Mouse (Mus musculus) gastrocnemius, adult 18-20 months (tissue): ENCODE results near the gene Rtp3. TPM values are rescaled to one million over a fixed set of nuclear protein-coding genes. Genes with fewer than 3 reads are reported as not detected.
A peak's percentile ranks its signal among the peaks of the same experiment; 100 is the strongest.

Source experiments
- DNase-seq: peaks from one replicate; pipeline ENCODE4 v3.0.0; 2021; ENCODE audit warnings: low spot score
- long read RNA-seq, 2 experiments: library from polyadenylated mRNA; stranded (forward); transcript quantifications; one replicate each; pipeline ENCODE4 v2.0.0; 2021
- total RNA-seq, 2 experiments: library from RNA; stranded (reverse); gene quantifications; 2 replicates each; pipeline ENCODE4 v1.2.3; 2021

The Rtp3 gene
- 1 to 10 TPM in 1 of 2 experiments, under 1 TPM in 1; 0.94 to 2.4 TPM for total RNA-seq
- long read RNA-seq, experiment 1 = 0 reads
- long read RNA-seq, experiment 2 = 0 reads

DNA sequence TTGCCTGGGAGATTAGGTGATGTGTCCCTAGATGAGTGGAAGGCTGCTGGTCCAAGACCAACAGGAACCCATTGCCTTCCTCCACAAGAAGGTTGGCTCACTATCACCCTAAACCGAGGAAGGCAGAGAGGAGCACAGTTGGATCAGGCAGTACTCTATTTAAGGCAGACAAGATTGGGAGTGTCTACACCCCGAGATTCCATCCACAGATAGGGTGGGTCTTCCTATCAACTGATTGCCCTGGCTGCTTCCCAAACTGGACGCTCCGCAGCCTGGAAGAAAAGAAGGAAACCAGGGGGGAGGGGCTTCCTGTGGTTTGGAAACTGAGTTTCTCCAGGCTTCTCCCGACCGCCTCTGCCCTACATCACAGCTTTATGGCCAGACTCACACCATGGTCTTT is at the start of gene Rtp3:
Rtp3 (minus strand) TSS at position 380 of the 400 bp plus-strand sequence.
- peak; percentile 24 for DNase-seq

DNA sequence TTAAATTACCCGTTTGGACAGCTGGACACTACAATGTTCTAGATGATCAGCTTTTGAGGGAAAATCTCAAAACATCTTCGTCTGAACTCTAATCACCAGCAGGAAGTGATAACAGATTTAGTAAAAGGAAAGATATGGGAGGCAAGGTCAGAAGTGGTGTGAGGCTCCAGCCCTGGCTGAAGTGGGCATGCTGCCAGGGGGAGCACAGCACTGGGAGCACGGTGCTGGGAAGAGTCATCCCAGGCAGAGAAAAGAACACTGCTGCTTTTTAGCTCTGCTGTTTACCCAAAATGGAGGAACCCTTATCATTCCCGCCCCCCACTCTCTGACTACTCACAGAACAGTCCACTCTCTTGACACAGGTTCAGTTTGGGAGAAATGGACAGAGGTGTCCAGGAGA is 49.6 kb upstream of the Rtp3 start:
- DNase-seq = no peak

DNA sequence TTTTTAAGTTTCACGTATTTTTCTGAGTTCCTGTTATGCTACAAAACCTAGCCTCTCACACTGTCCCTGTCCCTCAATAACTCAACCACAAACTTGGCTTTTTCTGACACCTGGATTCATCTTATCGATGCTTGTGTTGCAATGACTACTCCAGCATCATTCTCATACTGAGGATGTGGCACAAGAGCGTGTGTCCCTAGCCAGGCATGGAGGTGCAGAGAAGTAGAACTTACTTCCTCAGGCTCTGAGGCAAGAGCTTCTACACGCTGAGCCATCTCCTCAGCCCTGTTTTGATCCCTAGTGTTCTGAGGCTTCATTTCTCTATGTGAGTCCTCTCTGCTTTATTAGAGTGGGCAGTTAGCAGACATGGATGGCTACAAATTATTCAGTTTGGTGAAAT is 43.3 kb upstream of the Rtp3 start:
- no peak for DNase-seq

DNA sequence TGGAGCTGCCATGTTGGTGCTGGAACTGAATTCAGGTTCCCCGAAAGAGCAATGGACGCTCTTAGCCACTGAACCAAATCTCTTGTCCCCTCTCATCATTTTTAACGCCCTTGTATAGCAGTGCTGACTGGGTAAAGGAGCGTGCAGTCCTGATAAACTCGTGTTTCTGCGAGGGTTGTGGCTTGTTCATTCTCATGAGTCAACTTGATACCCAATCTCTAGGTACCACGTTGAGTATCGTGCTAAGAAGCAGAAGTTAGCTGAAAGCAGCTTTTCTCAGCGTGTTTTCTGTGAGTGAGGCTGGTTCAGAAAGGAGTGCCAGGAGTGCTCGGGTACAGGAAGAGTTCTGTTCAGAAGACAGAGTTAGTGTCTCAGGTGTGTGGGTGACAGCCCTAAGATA is 36.4 kb upstream of the Rtp3 start:
- DNase-seq = no peak

GRCm38 (mm10) chr9:111019022-111019421 is 28.6 kb upstream of the Rtp3 start, which contains the start of gene Ltf:
Gene Ltf (plus strand): TSS chr9:111019271.
- DNase-seq = no peak

DNA sequence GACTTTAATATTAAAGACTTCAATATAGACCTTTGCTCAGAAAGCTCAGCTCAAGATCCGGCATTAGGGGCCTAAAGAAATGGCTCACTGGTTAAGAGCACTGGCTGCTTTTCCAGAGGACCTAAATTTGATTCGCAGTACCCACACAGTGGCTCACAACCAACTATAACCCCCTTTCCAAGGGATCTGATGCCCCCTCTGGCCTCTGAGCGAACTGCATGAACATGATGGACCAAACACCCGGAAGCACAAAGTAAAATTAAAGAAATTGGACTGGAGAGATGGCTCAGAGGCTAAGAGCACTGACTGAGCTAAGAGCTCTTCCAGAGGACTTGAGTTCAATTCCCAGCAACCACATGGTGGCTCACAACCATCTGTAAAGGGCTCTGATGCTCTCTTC is 25.3 kb upstream of the Rtp3 start:
- no peak for DNase-seq

DNA sequence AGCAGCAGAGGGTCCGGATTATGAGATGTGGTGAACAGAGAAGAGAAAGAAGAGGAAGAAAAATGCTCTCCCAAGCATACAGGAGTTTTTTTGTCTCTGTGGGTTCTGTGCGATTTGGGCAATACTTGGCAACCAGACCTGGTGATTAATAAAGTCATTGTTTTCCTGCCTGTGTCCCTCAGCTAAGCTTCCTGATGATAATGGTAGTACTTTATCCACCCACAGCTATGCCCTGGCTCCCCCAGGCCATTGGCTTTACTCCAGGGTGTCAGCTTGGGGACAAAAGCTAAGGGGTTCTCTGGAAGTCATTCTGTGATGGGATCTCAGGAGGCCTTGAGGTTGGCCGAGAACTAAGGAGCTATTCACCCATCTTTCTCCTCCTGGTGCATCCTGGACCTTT is 21.7 kb upstream of the Rtp3 start:
- no peak for DNase-seq

GRCm38 (mm10) chr9:111011550-111011949 is 21.2 kb upstream of the Rtp3 start:
- no peak for DNase-seq

DNA sequence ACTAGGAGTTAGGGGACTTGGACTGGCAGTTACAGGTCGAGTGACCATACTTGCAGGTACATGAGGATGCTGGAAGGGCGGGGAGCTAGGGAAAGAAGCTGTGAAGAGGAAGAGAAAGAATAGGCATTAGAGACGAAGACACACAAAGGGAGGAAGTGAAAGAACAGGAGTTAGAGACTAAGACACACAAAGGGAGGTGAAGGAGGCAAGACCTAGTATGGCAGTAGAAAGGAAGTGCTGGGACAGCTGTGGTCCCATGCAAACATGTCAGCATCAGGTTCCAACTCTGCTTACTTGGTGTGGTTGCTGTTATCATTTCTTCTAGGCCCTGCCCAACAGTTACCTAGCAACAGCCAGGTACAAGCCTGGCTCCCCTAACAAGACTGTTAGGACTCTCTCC is 19.4 kb upstream of the Rtp3 start:
- DNase-seq = no peak

GRCm38 (mm10) chr9:111006544-111006943 is 16.2 kb upstream of the Rtp3 start:
- DNase-seq = no peak

- DNase-seq = no peak
Observed at GRCm38 (mm10) chr9:111003279-111003678, 12.9 kb upstream of the Rtp3 start.

DNA sequence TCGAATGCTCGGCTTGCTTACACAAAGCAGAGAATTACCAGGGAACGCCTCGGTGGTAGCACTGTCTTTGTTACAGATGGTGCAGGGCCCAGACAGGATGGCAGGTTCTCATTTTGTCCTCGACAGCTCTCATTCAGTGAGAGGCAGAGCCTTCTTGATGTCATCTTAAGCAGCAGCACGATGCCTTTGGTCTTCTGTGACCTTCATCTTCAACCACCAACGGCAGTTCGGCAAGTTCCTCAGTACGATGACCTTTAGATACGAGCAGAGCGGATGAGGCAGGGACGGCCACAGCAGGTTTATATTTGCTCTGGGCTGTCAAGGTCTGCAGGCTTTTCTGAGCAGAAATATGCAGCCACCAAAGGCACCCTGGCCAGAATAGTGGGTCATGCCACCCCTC is 11.2 kb upstream of the Rtp3 start:
- DNase-seq = no peak

DNA sequence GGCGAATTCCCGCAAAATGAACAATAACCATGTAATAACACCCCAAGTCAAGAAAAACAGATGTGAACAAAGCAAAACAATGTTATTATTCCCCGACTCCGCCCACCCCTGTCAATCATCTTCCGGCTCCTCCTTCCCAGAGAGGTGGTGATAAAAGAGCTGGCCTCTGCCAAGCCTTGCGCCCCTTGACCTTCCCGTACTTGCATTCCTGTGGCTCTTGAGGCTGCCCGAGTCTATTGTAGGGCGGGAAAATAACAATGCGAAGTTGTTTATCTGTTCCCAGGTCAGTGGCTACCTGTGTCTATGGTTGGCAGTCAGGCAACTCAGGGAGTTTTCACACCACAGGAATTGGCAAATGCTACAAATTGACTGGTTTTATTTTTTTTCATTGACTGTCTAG is 9.5 kb upstream of the Rtp3 start:
- DNase-seq = no peak

DNA sequence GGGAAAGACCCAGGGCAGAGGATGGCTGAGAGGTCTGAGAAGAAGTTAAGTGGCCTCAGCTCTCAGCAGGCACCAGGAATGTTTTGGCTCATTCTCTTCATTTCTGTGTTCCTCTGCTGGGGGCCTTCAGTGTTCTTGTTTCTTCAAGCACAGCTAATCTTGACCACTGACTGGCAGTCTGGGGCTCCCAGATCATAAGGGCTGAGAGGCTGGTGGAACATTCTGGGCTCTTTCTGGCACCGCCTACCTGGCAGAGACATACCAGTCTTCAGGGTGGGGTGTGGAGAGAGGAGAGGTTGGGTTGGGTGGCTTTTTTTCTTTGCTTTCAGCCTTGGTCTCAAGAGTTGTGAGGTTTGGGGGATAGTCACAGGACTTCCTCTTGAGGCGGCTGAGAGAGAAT is 8.7 kb upstream of the Rtp3 start:
- DNase-seq = no peak

GRCm38 (mm10) chr9:110997245-110997644 is 6.9 kb upstream of the Rtp3 start:
- DNase-seq = peak; percentile 85

DNA sequence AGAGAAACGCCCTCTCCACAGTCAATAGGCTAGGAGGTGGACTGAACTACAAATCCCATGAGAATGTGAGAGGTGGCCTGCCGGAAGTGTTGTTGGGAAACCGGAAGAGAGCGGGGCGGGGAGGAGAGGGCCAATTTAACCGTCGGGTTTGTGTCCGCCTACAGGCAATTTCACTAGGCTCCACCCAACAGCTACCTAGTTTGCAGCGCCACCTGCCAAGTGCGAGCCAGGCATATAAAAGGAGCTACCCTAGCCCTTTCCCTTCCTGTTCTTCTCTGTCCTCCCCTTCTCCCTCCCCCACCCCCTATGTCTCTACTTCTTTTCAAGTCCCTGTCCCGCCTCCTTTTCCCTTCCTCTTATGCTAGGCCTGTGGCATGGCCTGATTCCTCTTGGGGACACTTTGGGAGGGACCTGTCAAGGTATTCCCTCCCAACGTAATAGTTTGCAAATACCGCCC is 4.4 kb upstream of the Rtp3 start:
- peak; percentile 79 for DNase-seq

- DNase-seq = no peak
Observed at GRCm38 (mm10) chr9:110993281-110993709, 2.9 kb upstream of the Rtp3 start.

DNA sequence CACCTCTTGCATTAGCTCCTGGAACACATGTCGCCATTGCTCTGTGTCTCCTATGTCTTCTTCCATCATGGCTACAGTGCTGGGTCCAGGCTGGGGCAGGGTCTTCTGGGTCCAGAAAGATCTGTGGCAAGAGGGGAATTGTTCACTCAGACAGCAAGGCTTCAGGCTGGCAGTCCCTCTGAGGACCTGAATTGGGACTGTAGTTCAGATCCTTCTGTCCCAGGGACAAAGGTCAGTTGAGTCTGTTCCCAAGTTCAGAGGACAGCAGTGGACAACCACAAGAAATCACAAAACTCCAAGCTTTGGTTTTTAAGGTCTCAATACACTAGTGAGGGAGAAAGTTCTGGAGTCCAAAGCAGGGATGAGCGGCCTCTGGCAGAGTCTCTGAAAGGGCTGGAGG is 840 bp downstream of the Rtp3 start:
- no peak for DNase-seq

DNA sequence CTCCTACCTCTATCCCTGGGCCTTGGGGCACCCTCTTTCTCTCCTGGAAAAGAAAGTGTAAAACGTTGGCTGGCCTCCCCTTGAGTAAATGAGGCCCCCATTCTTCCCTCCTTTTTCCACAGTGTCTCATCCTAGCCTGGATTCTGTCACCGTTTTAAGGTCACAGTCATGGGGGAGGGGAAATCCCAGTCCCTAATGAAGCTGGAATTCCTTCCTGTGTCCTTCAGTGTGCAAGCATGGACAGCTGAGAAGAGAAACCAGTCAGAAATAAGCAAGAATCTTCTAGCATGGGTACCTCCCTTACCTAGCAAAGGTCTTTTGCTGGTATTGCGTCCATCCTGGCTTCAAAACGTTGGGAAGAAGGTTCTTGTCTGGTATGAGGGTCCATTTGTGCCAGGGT is 1.2 kb downstream of the Rtp3 start:
- no peak for DNase-seq

DNA sequence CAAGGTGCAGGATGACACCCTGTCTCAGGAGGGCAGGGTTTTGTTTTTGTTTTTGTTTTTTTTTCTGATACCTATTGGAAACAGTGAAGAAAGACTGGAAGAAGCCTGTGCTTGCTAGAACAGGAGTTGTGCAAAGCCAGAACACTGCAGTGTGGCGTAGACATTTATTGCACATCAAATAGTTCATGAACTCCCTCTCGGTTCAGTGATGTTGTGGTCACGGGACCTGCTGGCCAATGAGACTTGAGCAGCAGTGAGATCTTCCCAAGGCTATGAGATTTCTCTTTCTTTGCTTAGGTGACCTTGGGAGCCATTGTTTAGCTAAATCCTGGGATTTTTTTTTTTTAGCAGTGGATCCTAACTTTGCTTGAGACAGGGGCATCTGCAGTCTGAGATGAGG is 2.3 kb downstream of the Rtp3 start:
- no peak for DNase-seq

GRCm38 (mm10) chr9:110987331-110987730 is 3.1 kb downstream of the Rtp3 start:
- no peak for DNase-seq

DNA sequence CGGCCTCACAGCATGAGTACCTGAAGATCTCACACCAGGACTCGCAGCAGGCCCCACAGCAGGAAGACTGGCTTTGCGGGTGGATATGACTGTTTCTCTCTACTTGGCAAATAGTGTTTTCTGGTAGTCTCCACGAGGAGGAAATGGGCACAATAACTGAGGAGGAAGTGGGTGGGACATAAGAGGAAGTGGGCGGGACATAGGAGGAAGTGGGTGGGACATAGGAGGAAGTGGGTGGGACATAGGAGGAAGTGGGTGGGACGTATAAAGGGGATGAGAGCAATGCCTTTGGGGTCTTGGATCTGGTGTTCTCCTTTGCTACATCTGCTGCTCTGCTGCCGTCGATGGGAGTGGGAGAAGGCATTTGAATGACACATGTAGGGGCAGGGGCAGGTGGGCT is 4.4 kb downstream of the Rtp3 start:
- no peak for DNase-seq

- no peak for DNase-seq
Observed at GRCm38 (mm10) chr9:110985541-110985940, 4.8 kb downstream of the Rtp3 start.

GRCm38 (mm10) chr9:110984096-110984495 is 6.3 kb downstream of the Rtp3 start:
- DNase-seq = no peak
